Mouse (Mus musculus): Measurements from ENCODE around the gene Diexf.

The Diexf gene

DNA sequence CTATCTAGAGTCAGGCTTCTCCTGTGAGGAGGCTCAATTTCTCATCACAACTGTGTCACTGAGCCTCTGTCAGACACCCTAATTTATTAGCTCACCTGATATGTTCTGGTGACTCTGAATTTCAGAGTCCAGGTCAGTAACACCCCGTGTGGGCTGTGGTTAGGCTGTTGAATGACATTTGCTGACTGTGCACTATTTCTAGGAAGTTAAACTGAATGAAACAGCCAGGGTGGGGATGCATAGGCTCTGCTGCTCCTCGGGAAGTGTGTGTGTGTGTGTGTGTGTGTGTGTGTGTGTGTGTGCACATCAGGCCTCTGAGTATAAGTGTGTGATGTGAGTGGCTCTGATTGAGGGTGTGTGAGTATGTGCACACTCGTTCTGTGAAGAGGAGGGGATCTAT is 8.6 kb upstream of the Diexf start:
- DNase-seq (ENCODE audit: low spot score): no peak

DNA sequence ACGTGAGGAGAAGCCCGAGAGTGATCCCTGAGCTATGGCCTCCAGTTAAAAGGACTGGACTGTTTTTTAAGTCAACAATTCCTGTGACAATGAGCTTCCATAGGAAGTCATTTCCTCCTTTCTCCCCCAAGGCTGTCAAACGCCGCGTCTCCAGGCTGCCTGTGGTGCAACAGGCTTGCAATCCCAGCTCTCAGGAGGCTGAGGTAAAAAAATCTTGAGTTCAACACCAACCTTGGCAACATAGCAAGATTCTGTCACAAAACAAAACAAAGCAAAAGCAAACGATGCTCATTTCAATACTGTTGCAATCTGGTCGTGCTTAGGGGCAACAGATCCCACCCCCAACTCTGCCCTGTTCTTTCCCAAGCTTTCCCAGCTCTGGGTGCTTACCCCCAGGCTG is 8.0 kb upstream of the Diexf start:
- DNase-seq (ENCODE audit: low spot score): no peak

DNA sequence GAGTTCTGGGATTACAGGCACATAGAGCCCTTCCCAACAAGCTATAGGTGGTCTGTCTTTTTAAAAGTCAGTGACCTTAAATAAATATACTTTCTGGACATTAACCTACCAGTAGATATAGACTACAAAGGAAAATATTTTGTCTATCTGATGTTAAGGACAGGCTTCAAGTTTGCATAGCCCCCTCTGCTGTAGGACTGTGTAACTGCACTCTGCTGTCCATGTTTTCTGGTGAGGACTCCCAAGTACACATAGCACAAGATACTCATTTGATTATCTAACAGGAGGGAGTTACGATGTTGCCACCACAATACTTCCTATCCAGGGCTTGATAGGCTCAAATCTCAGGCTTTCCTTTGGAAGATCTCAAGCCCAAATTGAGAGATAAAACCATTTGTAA is 3.7 kb upstream of the Diexf start:
- DNase-seq (ENCODE audit: low spot score): no peak

DNA sequence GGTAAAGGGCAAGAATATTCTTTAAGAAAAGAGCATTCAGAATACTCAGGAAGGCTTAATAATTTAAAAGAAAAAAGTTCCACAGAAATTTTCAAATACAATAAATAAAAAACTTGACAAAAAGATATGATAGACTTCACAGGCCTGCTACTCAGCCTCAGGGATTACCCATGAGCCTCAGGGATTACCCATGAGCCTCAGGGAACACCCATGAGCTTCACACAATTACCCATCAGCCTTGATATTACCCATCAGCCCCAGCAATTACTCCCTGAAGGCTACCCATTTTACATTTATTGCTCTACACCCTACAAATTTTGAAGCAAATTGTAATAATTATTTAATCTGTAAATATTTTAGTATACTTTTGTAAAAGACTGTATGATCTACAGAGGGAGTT is 2.3 kb upstream of the Diexf start:
- DNase-seq (ENCODE audit: low spot score): no peak

DNA sequence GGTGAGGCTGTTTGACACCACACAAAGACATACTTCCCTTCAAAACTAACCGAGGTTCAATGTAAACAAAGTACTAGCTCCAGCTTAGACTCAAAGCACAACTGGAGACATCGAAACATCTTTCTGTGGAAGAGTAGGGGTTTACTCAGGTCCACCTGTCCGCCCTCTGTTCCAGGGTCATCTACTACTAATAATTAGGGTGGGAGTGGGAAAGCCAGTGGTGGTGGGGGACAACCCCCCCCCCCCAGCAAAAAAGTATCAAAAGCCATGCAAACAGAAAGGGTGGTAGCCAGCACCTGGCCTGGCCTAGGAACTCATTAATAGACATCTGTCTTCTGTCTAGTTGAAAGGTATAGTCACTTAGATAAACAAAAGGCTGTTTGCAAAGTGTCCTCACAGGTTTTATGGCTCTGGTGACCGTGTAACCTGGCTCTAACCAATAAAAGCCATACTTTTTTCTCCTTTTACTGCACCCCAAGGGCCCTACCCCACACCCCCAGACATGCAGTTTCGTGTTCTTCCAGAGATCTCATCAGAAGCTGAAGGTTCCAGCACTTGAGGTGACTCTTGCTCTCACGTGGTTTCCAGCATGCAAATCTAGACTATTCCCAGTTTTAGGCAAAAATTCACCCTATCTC is 1.4 kb upstream of the Diexf start:
- DNase-seq (ENCODE audit: low spot score): no peak

DNA sequence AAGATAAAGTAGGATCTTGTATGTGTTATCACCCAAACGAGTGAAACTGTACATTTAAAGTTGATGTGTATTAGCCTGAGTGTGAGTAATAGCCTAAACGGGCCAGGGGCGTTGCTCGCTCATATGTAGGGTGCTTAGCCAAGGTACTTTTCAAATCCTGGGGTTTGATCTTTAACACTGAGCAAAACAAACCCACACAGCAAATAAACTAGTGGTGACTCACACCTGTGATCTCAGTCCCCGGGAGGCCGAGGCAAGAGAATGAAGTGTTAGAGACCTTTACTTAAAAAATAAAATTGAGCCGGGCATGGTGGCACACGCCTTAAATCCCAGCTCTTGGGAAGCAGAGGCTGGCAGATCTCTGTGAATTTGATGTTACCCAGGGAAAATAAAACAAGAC is 767 bp upstream of the Diexf start:
- no peak for DNase-seq (ENCODE audit: low spot score)

DNA sequence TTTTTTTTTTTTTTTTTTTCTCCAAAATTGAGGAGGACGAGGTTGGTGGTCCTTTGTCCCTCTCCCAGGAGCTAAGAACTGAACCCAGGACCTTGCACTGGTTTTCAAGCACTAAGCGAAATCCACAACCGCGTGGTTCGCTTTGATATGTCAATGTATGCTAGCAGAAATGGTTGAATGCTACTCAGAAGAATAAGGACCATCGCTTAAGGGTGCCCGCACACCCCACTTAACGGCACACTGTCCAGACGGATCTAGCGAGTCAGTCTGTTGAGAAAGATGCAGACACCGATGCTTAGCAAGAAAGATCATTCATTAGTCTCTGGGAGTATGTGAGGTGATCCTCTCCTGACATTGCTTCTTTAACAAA is 369 bp upstream of the Diexf start:
- no peak for DNase-seq (ENCODE audit: low spot score)

DNA sequence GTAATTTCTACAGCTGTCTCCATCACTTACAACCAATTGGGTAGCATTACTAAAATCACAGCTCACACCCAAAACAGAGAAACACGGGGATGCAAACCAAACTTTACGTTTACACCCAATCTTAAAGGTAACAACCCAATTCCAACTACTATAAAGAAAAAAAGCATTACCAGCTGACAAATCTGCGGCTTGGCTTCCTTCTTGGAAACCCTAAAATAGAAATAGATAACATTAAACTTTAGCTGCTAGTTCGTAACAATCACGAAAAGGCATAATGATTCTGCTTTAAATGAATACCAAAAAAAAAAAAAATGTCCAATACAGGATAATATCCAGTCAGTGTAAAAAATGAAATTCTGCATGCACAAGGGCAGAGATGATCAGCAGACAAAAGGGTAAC is 751 bp downstream of the Diexf start:
- no peak for DNase-seq (ENCODE audit: low spot score)

DNA sequence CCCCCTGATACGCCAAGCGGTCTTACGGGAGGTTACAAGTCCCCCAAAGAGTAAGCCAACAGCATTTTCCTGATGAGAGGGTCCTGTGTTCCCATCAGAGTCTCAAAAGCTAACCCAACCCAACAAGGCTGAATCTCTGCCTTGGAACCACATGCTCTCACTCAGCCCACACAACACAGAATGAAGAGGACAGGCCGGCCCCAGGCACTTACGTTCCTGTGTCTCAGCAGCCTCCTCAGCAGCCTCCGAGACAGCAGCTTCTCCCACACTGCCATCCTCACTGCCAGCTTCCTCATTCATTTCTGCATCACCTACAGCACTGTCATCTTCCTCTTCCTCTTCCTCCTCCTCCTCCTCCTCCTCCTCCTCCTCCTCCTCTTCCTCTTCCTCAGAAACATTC is 2.0 kb downstream of the Diexf start:
- no peak for DNase-seq (ENCODE audit: low spot score)

DNA sequence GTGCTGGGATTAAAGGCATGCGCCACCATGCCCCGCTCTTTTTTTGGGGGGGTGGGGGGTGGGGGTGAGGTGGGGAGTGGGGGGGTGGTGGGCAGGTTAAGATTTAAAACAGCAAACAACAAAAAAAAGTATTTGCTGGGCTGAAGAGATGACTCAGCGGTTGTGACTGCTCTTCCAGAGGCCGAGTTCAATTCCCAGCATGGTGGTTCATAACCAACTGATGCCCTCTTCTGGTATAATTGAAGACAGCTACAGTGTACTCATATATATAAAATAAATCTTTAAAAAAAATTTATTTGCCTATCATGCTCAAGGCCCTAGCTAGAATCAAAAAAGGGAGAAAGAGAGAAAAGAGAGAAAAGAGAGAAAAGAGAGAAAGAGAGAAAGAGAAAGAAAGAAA is 4.2 kb downstream of the Diexf start:
- no peak for DNase-seq (ENCODE audit: low spot score)

DNA sequence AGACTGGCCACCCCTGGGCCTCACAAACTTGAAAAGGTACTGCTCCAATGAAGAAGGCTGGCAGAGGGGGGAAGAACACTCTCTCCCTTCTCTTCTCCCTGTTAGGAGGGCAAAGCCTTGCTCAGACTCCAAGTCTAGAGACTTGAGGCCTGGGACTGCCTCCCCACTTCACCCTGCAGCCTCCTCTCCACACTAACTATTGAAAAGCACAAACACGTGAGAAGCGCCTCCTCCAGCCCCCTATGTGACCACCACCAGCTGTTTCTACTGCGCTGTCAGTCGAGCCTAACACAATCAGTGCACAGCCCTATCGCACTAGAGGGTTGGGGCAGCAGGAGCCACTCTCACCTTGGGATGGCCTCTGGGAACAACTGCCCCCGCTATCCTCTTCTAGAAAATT is 6.8 kb downstream of the Diexf start:
- no peak for DNase-seq (ENCODE audit: low spot score)

DNA sequence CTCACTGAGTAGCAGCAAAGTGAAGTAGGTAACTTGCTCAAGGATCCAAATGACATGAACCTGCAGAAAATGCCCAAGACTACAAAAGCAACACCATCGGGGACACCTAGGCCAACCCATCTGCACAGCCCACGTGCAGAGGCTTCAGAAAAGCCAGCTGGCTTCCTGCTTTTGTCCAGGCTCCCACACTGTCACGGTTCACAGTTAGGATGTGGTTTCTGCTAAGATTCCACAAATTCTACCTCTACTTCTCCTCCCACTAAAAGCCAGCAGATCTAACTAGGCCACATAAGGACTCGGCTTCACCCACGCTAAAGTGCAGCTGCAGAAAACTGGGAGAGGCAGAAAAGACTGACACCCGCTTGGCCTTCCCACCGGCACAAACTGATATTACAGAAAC is 7.3 kb downstream of the Diexf start:
- DNase-seq (ENCODE audit: low spot score): no peak

DNA sequence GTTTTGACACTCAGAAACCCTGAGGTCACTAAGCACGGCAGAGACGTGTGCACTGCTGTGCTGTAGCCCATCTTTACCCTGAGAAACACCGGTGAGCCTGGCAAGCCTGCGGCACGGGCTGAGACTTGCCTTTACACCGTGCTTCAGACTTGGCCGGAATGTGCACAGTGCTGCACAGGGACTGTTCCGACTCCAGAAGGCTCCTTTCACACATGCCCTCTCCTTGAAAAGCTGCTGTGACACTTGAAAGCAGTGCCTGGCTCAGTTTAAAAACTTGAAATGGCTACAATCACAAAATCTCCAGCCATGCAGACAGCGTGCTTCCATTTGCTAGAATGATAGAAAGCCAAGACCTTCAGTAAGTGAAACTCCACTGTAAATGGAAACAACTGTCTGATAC is 18.0 kb downstream of the Diexf start:
- no peak for DNase-seq (ENCODE audit: low spot score)

DNA sequence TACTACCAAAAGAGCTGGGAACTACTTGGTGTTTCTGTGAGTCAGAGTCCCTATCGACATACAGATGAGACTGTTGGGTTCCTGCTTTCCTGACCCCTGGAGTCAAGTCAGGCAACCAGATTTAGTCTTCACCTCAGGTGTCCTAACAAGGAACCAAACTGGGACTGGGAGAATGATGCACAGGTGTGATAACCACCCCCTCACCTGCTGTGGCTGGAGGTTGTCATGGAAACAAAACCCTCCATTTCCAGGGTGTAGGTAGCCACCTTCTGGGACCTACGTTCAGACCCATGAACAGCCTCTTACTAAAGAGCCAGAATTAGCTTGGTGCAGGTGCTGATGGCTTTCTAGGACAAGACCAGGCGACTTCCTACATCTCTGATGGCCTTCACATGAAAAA is 27.1 kb downstream of the Diexf start:
- no peak for DNase-seq (ENCODE audit: low spot score)

DNA sequence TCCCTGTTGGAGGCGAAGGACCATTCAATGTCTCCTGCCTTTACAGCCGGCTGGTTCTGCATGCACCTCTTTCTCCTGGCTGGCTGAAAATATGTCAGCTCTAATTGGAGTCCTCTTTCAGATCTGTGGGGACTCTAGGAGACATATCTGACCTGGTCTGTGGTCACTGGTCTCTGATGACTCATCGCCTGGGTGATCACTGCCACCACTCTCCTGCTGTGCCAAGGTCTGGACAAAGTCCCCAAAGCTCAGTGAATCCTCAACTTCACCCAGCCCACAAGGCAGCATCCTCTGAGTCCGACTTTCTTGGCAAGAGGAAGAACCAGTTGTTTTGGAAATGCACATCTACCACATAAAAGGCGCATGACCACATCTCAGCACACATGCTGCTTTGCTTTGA is 27.5 kb downstream of the Diexf start:
- DNase-seq (ENCODE audit: low spot score): no peak

DNA sequence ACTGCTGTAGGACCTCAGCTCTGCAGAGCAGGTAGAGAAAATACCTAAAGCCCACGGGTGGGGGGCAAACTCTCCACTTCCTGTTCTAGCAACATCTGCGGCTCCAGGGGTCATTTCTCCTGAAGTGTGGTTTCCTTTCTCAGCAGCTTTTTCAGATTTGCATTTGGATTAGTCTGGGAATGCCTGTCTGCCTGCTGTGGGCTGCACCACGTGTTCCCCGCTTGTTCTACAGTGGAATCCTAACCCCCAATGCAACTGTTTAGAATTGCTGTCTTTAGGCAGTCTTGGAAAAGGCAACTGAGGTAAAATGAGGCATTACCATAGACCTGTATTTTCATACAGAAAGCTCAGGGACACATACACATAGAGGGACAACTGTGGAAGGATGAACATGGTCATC is 28.0 kb downstream of the Diexf start:
- DNase-seq (ENCODE audit: low spot score): no peak

DNA sequence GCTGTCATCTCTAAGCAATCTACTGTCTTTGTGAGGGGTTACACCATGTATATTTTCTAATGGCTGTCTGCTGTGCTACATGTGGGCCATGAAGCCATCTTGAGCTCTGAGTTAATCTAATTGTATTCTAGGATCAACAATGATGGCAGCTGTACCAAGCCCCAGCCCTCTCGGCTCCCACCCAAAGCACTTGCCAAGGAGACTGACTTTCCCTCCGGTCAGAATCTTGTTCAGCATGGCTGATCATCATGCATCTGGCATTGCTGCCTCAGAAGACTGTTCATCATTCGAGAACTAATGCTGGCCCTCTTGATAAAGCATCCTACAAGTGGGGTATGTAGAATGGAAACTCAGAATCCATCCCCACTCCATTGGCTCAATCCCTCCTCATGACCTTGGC is 31.1 kb downstream of the Diexf start:
- DNase-seq (ENCODE audit: low spot score): no peak

DNA sequence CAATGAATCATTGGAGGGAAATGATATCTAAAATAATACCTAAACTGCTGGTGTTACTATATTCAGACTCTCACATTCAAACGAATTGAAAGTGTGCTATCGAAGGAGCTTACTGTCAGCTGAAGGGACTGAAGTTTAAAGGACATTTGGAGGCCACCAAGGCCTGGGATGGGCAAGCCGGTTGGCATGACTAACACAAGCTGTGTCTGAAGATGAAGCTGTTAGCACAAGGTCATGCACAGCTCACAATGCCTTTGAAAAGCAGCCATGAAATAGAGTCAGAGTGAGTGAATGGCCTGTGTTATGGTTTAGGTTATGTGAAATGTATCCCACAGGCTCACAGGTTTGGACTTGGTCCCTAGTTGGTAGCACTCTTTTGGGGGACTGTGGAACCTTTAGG is 36.5 kb downstream of the Diexf start:
- DNase-seq (ENCODE audit: low spot score): no peak

DNA sequence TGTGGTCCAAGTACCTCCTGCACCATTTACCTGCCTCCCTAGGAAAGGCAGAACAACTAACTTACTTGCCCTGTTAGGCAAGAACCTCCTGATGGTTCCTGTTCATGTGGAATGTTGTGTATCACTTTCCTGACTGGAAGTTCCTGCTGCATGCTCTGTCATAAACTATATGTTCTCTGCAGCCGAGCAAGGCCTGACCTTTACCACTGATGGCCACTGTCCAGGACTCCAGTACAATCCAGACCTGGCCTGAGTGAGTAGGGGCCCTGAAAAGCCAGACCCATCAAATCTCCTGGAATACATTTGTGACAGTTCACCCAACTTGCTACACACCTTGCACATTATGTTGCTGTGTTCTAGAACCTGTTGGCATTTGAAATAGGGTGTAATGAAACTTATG is 37.3 kb downstream of the Diexf start:
- no peak for DNase-seq (ENCODE audit: low spot score)

DNA sequence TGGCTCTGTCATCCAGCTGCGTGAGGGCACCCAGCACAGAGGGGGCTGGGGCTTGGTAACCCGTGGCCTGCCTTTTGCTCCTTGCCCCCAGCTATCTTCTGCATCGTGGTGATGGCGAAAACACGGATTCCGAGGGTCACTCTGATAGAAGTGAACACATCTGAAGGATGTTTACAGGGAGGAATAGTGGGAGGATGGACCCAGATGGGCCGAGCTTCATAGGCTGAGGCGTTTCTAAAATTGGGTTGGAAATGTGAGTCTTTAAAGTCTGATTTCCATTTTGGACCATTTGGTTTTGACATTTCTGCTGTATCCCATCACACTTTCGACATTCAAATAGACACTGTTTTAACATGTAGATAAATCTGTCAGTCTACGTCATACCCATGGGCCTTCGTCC is 39.2 kb downstream of the Diexf start:
- DNase-seq (ENCODE audit: low spot score): no peak

DNA sequence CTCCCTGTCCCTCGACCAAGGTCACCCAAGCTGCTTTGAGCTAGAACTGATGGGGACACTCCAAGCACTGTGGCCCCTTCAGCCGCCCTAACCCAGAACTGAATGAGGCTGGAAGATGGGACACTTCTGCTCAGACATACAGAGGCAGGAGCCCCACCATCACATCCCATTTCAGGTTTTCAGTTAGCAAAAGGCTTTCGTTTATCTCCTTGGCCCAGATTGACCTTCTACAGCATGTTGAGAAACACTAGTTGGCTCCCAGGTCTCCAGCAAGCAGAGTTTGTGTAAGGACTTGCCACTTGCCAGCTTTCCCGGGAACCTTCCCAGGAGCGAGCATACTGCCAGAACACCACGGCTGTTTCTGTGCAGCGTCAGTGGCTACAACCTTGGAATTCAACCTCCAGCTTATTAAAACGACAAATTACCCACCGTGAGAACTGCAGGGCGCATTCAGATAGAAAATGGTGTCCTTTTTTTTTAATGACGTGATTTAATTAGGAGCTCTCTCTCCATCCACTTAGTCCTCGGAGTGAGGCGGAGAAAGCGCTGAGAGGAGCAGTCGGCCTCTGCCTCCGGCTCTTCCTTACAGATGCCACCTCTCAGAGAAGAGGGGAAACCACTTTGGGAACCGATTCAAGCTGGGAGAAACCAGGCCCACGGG is 39.7 kb downstream of the Diexf start:
- peak; percentile 52 for DNase-seq (ENCODE audit: low spot score)

DNA sequence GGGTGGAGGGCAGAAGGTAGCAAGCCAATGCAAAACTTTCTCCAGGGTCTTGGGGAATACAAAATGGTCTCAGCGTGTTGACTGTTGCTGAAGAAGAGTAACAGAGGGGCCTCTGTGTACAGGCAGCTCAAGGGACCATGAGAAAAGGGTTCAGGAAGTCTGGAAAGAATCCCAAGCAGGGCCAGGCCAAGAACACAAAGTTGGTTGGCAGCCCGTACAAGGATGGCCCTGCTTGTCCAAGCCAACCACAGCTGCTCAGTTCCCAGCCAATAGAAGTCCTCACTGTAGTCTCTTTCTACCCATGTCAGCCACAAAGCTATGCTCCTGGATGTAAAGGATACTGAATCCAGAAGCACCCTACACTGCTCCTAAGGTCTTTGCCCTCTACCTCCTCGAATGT is 40.4 kb downstream of the Diexf start:
- DNase-seq (ENCODE audit: low spot score): no peak

DNA sequence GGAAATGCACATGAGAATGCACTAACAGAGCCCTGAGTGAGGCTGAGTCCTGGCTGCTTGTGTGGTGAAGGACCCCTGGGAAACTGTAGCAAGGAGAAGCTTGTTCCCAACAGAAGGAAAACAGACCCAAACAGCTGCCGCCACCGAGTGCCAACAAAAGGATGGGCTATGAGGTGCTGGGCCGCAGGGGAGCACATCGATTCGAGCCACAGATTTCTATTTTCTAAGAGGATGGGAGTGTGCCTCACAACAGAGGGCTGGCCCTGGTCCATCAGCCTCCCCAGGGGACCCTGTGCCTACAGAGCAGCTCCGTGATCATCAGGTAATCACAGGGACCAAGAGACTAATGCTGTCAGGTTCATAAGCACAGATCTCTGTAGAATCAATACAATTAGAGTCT is 40.9 kb downstream of the Diexf start:
- no peak for DNase-seq (ENCODE audit: low spot score)

DNA sequence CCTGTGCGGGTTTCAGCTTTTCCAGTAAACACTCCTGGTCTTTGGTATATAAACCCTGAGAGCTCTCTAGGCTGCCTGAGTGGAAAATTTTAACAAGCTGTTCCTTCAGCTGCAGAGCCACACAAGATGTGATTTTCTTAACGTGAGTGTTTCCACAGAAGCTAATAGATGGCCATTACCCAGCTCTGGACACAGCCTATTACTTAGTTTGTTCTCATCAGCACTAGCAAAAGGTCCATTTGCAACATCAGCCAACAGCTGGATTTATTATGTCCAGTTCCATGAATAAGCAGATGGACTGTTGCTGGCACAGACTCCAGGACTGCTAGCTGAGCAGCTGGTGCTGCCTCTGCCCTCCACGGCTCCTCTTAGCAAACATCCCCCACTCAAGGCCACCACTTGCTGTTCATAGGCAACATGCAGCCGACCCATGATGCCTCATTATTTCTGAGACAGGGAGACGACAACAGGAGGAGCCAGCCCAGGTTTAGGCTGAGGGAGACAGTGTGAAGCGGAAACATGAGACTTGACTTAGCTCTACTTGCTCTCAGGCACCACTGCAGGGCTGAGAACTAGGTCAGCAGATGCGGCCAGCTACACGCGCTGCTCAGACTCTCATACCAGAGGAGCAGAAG is 43.1 kb downstream of the Diexf start:
- DNase-seq (ENCODE audit: low spot score): peak; percentile 48

Data from testis, postnatal 10 days (tissue).